Mouse (Mus musculus) forebrain, embryonic 14.5 days (tissue): ENCODE measurements around the gene Hist1h2ab. TPM values are rescaled to one million over a fixed set of nuclear protein-coding genes. Genes with fewer than 3 reads are reported as not detected.

Experiments
- ATAC-seq: fragments of 200-750 bp; cut with Nextera tagmentation; 2 replicates; pipeline ENCODE4 v1.8.0; 2017; ENCODE audit warnings: mild to moderate bottlenecking, moderate library complexity
- DNase-seq: peaks from one replicate; pipeline ENCODE4 v3.0.0-alpha.2; 2015; ENCODE audit warnings: low spot score
- H3K27ac ChIP-seq: fragments of 300-500 bp; sonication (generic); 2 replicates; pipeline ENCODE4 v1.5.1; 2014; ENCODE audit warnings: low read depth, mild to moderate bottlenecking, control low read depth, low read length, moderate library complexity
- H3K27me3 ChIP-seq: fragments of 300-500 bp; sonication (generic); replicated peaks from 2 replicates; pipeline ENCODE4 v1.6.1; 2014; ENCODE audit warnings: low read length, control low read depth, mixed read lengths; ENCODE audit not compliant: control insufficient read depth, insufficient read depth
- H3K36me3 ChIP-seq: fragments of 300-500 bp; sonication (generic); 2 replicates; pipeline ENCODE4 v1.6.1; 2014; ENCODE audit warnings: low read length, control low read depth; ENCODE audit not compliant: control insufficient read depth, insufficient read depth
- H3K4me1 ChIP-seq: fragments of 300-500 bp; sonication (generic); 2 replicates; pipeline ENCODE4 v1.6.1; 2014; ENCODE audit warnings: antibody characterized with exemption, low read length, control low read depth; ENCODE audit not compliant: control insufficient read depth, insufficient read depth
- H3K4me2 ChIP-seq: fragments of 300-500 bp; sonication (generic); 2 replicates; pipeline ENCODE4 v1.6.1; 2014; ENCODE audit warnings: mild to moderate bottlenecking, control low read depth, low read length
- H3K4me3 ChIP-seq: fragments of 300-500 bp; sonication (generic); 2 replicates; pipeline ENCODE4 v1.5.1; 2014; ENCODE audit warnings: low read depth, low read length, control low read depth
- H3K9ac ChIP-seq: fragments of 300-500 bp; sonication (generic); 2 replicates; pipeline ENCODE4 v1.6.1; 2014; ENCODE audit warnings: mild to moderate bottlenecking, low read length, control low read depth, moderate library complexity
- H3K9me3 ChIP-seq: fragments of 300-500 bp; sonication (generic); replicated peaks from 2 replicates; pipeline ENCODE4 v1.6.1; 2016; ENCODE audit warnings: low read length, control low read depth, mixed read lengths; ENCODE audit not compliant: control insufficient read depth
- WGBS: fragments of 180-500 bp; shearing (Covaris S2); extraction: QIAGEN DNeasy Blood & Tissue Kit; methylation state at CpG from one replicate; pipeline ENCODE4 v1.1.7; 2014; 5-methylcytosine and 5-hydroxymethylcytosine counted together
- polyA plus RNA-seq: library from polyadenylated mRNA; unstranded; fragments of >200 nt; fragmentation: Nextera tagmentation; extraction: Ambion mirVana; gene quantifications from 2 replicates; pipeline ENCODE4 v1.2.1, GENCODE M21; 2014

Hist1h2ab gene
- polyA plus RNA-seq, 1 experiment from 2014 or later, result 49.2 TPM

DNA sequence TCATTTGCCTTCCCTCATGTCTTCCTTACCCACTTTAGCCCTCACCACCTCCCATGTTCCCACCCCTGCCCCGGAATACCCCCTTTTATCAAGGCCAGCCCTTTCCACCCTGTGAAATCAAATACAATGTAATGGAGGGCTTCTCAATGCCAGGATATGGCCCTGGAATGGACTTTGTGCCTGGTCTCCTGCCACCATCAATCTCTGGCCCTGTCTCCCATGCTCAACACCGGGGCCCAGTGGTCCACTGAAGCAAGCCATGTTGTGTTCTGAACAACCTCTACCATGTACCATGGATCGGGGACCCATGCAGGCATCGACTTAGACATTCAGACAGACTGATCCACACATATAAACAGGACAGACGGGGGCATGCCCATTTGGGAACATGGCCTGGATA lies 21.2 kb upstream of the Hist1h2ab start:
- H3K27me3 ChIP-seq, result no peaks in the 10 kb centered on the region
- no peak overlapping the region for H3K4me2 ChIP-seq
- H3K4me1 ChIP-seq, result no peaks in the 10 kb centered on the region
- no peak overlapping the region for H3K9ac ChIP-seq
- no peaks in the 10 kb centered on the region for H3K9me3 ChIP-seq
- no peaks in the 10 kb centered on the region for H3K36me3 ChIP-seq
- no peak overlapping the region for H3K4me3 ChIP-seq
- ATAC-seq (no peak), DNase-seq (no peak)
- H3K27ac ChIP-seq, result no peak overlapping the region
- WGBS, result 91% methylated on average over 5 of the region's 5 CpGs

- Histone ChIP-seq H3K4me3 (no peak overlapping the region), H3K9me3 (no peaks in the 10 kb centered on the region), H3K27me3 (no peaks in the 10 kb centered on the region), H3K36me3 (no peaks in the 10 kb centered on the region), H3K27ac (no peak overlapping the region), H3K4me1 (no peaks in the 10 kb centered on the region), H3K9ac (no peak overlapping the region), H3K4me2 (no peak overlapping the region)
- ATAC-seq (no peak), DNase-seq (no peak)
- 59% methylated on average over 8 of the region's 8 CpGs for WGBS
Observed at GRCm38 (mm10) chr13:23730479-23730878, 20.4 kb upstream of the Hist1h2ab start.

DNA sequence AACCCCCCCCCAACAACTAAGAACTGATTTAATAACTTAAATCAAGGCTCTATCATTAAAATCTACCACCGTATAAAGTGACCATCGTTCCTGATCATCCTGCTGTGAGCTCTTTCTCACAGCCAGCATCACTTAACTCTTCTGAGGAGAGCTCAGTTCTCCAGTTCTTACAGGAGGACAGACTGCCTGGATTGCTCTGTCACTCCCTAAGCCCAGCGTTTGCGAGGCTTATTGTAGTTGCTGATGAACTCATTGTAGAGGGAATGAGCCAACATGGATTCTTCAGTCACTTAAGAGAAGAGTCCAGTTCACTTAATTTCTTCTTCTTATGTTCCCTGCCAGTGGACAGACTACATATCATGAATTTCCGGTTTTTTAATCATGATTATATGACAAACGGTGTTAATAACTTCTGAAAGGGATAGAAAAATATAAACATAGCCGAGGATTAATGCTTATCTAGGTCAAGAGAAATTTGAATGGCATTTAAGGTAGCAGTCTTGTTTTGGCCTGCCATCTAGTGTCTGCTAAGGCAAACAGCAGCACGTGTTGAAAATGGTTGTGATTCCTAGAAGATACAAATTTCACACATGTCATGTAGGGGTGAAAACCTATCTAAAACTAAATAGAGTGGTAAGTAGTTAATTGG lies 18.6 kb upstream of the Hist1h2ab start:
- peak; percentile 55; the same call in 1 of the 2 replicates for ATAC-seq
- H3K27me3 ChIP-seq, result no peaks in the 10 kb centered on the region
- H3K4me1 ChIP-seq, result no peaks in the 10 kb centered on the region
- H3K9ac ChIP-seq, result no peak overlapping the region
- H3K4me2 ChIP-seq, result no peak overlapping the region
- H3K4me3 ChIP-seq, result no peak overlapping the region
- peak; percentile 75 for DNase-seq
- 23% methylated on average over 8 of the region's 8 CpGs for WGBS
- no peaks in the 10 kb centered on the region for H3K9me3 ChIP-seq
- H3K27ac ChIP-seq, result no peak overlapping the region
- H3K36me3 ChIP-seq, result no peaks in the 10 kb centered on the region

DNA sequence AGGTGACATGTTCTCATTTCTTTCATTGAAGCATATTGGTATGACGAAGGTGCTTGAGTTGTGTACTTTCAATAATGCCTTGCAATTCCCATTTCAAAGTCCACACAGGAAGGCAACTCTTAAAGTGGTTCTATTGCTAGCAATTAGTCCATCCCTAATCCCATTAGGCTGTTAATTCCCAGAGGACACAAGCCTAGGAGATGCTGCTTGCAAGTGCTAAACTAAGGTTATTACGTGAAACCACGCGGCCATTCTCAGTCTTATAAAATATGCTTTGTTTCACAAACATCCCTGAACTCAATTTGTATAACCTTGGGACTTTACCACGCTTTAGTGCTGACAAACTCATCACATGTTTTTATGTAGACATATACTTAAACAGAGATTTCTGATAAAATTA lies 13.8 kb upstream of the Hist1h2ab start:
- no peak for DNase-seq
- no peak overlapping the region for H3K4me2 ChIP-seq
- no peak overlapping the region for H3K27ac ChIP-seq
- WGBS, result 82% methylated on average over 5 of the region's 5 CpGs
- no peak overlapping the region for H3K4me3 ChIP-seq
- peaks cover 6% of the 10 kb centered on the region; the same call in 1 of the 2 replicates for H3K4me1 ChIP-seq
- no peak overlapping the region for H3K9ac ChIP-seq
- no peak for ATAC-seq
- H3K9me3 ChIP-seq, result no peaks in the 10 kb centered on the region
- no peaks in the 10 kb centered on the region for H3K27me3 ChIP-seq
- H3K36me3 ChIP-seq, result no peaks in the 10 kb centered on the region

- no peaks in the 10 kb centered on the region for H3K27me3 ChIP-seq
- peaks cover 6% of the 10 kb centered on the region; the same call in 1 of the 2 replicates for H3K4me1 ChIP-seq
- DNase-seq (peak; percentile 42), ATAC-seq (no peak)
- H3K27ac ChIP-seq, result peak overlapping the region; percentile 45; the same call in 1 of the 2 replicates
- H3K4me2 ChIP-seq, result peak overlapping the region; percentile 77
- WGBS, result 21% methylated on average over 4 of the region's 4 CpGs
- peak overlapping the region; percentile 76; the same call in 1 of the 2 replicates for H3K9ac ChIP-seq
- no peaks in the 10 kb centered on the region for H3K9me3 ChIP-seq
- H3K36me3 ChIP-seq, result no peaks in the 10 kb centered on the region
- H3K4me3 ChIP-seq, result no peak overlapping the region
Observed at GRCm38 (mm10) chr13:23738041-23738440, 12.9 kb upstream of the Hist1h2ab start.

GRCm38 (mm10) chr13:23738677-23739068 lies 12.3 kb upstream of the Hist1h2ab start, which contains the start of gene Hist1h1c:
Hist1h1c (plus strand) TSS chr13:23738808.
- under 1% methylated on average over 31 of the region's 38 CpGs for WGBS
- no peaks in the 10 kb centered on the region for H3K36me3 ChIP-seq
- H3K4me2 ChIP-seq, result peak within 1 kb of the TSS; percentile 77

GRCm38 (mm10) chr13:23739069-23739921 lies 11.6 kb upstream of the Hist1h2ab start:
- H3K36me3 ChIP-seq, result no peaks in the 10 kb centered on the region
- peak overlapping the region; percentile 76 for H3K9ac ChIP-seq
- no peaks in the 10 kb centered on the region for H3K9me3 ChIP-seq
- H3K4me3 ChIP-seq, result peak overlapping the region; percentile 44
- peaks cover 6% of the 10 kb centered on the region; the same call in 1 of the 2 replicates for H3K4me1 ChIP-seq
- peak overlapping the region; percentile 95 for H3K27ac ChIP-seq
- H3K4me2 ChIP-seq, result peak overlapping the region; percentile 77
- peak; percentile 96 for DNase-seq
- WGBS, result under 1% methylated on average over 39 of the region's 39 CpGs
- no peaks in the 10 kb centered on the region for H3K27me3 ChIP-seq
- peak; percentile 88 for ATAC-seq

More at GRCm38 (mm10) chr13:23738677-23739068, 12.3 kb upstream of the Hist1h2ab start, which contains the start of gene Hist1h1c:
- Histone ChIP-seq H3K9me3 (no peaks in the 10 kb centered on the region), H3K4me1 (peaks cover 6% of the 10 kb centered on the region; the same call in 1 of the 2 replicates), H3K27ac (peak within 1 kb of the TSS; percentile 95), H3K27me3 (no peaks in the 10 kb centered on the region), H3K9ac (peak within 1 kb of the TSS; percentile 76), H3K4me3 (peak within 1 kb of the TSS; percentile 44)
- DNase-seq (peak; percentile 96), ATAC-seq (peak; percentile 97)

- DNase-seq (no peak), ATAC-seq (no peak; the same call in 1 of the 2 replicates)
- Histone ChIP-seq H3K4me3 (peak overlapping the region; percentile 44), H3K9ac (peak overlapping the region; percentile 76), H3K36me3 (no peaks in the 10 kb centered on the region), H3K27ac (peak overlapping the region; percentile 95), H3K4me1 (peaks cover 6% of the 10 kb centered on the region; the same call in 1 of the 2 replicates), H3K9me3 (no peaks in the 10 kb centered on the region), H3K4me2 (peak overlapping the region; percentile 77), H3K27me3 (no peaks in the 10 kb centered on the region)
- WGBS, result under 1% methylated on average over 14 of the region's 14 CpGs
Observed at GRCm38 (mm10) chr13:23739922-23740252, 11.0 kb upstream of the Hist1h2ab start.
